Comparison of ENCODE assay signal across 12 mouse cellular contexts in the genomic region with DNA sequence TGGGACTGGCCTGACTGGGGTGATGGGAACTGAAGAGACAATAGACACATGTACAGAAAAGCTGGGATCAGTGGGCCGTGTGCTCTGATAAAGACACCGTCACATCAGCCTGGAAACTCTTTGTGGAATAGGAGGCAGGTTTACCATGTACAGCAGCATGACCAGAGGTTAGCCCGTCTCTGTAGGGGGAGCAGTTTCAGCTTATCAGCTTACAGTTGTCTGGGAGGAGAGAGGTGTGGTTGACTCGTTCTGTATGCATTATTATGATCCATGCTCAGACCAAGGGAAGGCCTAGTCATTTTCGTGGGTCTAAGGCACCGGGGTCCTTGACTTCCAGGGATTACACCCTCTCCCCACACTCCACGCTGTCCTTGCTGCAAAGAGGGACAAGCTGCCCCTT.
"Had no signal": no experiment of that assay in that cellular context is flagged by ENCODE, and none has a peak within 500 bp of the region (broad histone marks: within the 10 kb centered on the region; RNA-seq: fewer than 3 reads in every experiment).

No protein-coding gene starts in this region.

- H3K9ac ChIP-seq: limb, embryonic 12.5 days; lung, embryonic 15.5 days; midbrain, embryonic 15.5 days; neural tube, embryonic 12.5 days had no signal

- H3K27me3 ChIP-seq: limb, embryonic 12.5 days; lung, embryonic 15.5 days; midbrain, embryonic 15.5 days; neural tube, embryonic 12.5 days had no signal

- H3K4me2 ChIP-seq: limb, embryonic 12.5 days; lung, embryonic 15.5 days; midbrain, embryonic 15.5 days; neural tube, embryonic 12.5 days had no signal

- H3K4me3 ChIP-seq: layer of hippocampus, adult 2 months; limb, embryonic 12.5 days; lung, embryonic 15.5 days; midbrain, embryonic 10.5 days; midbrain, embryonic 15.5 days; neural tube, embryonic 12.5 days had no signal

- DNase-seq: kidney, adult 11 months; kidney, adult 9 months; kidney, postnatal 36 days; lung, postnatal 14 days had no signal

- H3K27ac ChIP-seq: kidney, postnatal 0 days; layer of hippocampus, adult 2 months; limb, embryonic 12.5 days; lung, embryonic 15.5 days; midbrain, embryonic 10.5 days; midbrain, embryonic 15.5 days; neural tube, embryonic 12.5 days; stomach, postnatal 0 days had no signal

- H3K4me1 ChIP-seq: limb, embryonic 12.5 days; lung, embryonic 15.5 days; midbrain, embryonic 10.5 days; midbrain, embryonic 15.5 days; neural tube, embryonic 12.5 days had no signal

- ATAC-seq: midbrain, embryonic 15.5 days had no signal

- H3K9me3 ChIP-seq: limb, embryonic 12.5 days; lung, embryonic 15.5 days; midbrain, embryonic 10.5 days; midbrain, embryonic 15.5 days; neural tube, embryonic 12.5 days had no signal
